Mouse (Mus musculus): ENCODE measurements around the gene Abcc10. TPM values are rescaled to one million over a fixed set of nuclear protein-coding genes. Genes with fewer than 3 reads are reported as not detected.

Abcc10 gene
- polyA plus RNA-seq, 1 experiment from 2014 or later: 7.6 TPM

- Histone ChIP-seq H3K27me3 (no peaks in the 10 kb centered on the region), H3K4me2 (replicated peaks) (no peak overlapping the region), H3K9ac (no peak overlapping the region), H3K4me3 (no peak overlapping the region), H3K9me3 (no peaks in the 10 kb centered on the region), H3K27ac (no peak overlapping the region), H3K36me3 (peaks cover 10% of the 10 kb centered on the region), H3K4me1 (peaks cover 39% of the 10 kb centered on the region)
- 56% methylated on average over 7 of the region's 7 CpGs for WGBS
- no peak for ATAC-seq (ENCODE audit: insufficient number of reproducible peaks, insufficient read depth, low FRiP score, low TSS enrichment)
These were observed 43.5 kb downstream of the Abcc10 start for GRCm38 (mm10) chr17:46284653-46285052.

GRCm38 (mm10) chr17:46283911-46284310 is 44.2 kb downstream of the Abcc10 start:
- H3K36me3 ChIP-seq: peaks cover 14% of the 10 kb centered on the region
- ATAC-seq (ENCODE audit: insufficient number of reproducible peaks, insufficient read depth, low FRiP score, low TSS enrichment): no peak
- H3K27me3 ChIP-seq: no peaks in the 10 kb centered on the region
- no peak overlapping the region for H3K27ac ChIP-seq
- H3K4me1 ChIP-seq: peaks cover 43% of the 10 kb centered on the region
- 84% methylated on average over 8 of the region's 8 CpGs for WGBS
- H3K4me2 ChIP-seq (replicated peaks): no peak overlapping the region
- H3K9me3 ChIP-seq: no peaks in the 10 kb centered on the region
- H3K9ac ChIP-seq: no peak overlapping the region
- no peak overlapping the region for H3K4me3 ChIP-seq

DNA sequence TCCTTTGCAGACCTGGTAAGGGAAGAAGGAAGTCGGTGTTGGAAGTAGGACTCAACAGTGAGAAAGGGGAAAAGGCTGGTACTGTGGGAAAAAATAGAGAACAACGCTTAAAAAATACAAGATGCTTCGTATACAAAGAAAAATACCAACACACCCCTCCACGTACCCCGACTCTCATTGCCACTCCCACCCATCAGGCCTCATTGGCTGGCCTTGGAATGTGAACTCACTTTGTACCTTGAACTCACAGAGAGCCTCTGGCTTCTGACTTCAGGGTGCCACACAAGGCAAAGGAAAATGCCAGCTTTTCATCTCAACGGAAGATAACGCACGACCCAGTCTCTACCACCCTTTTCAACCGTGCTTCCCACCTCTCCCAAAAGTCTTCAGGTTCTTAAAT is 45.0 kb downstream of the Abcc10 start:
- Histone ChIP-seq H3K36me3 (peaks cover 14% of the 10 kb centered on the region), H3K27me3 (no peaks in the 10 kb centered on the region), H3K4me1 (peaks cover 46% of the 10 kb centered on the region), H3K4me3 (peak overlapping the region; percentile 77), H3K9me3 (no peaks in the 10 kb centered on the region), H3K27ac (peak overlapping the region; percentile 92), H3K4me2 (replicated peaks) (peak overlapping the region; percentile 88), H3K9ac (0 out of 2 replicates have a peak overlapping the region, but pooled peaks have one; percentile 0)
- 24% methylated on average over 9 of the region's 9 CpGs for WGBS
- ATAC-seq (ENCODE audit: insufficient number of reproducible peaks, insufficient read depth, low FRiP score, low TSS enrichment): peak; percentile 2; the same call in 1 of the 2 replicates

- Histone ChIP-seq H3K4me3 (peak within 1 kb of the TSS; percentile 77), H3K9me3 (no peaks in the 10 kb centered on the region), H3K36me3 (peaks cover 14% of the 10 kb centered on the region), H3K4me1 (peaks cover 45% of the 10 kb centered on the region), H3K27me3 (no peaks in the 10 kb centered on the region), H3K4me2 (replicated peaks) (peak within 1 kb of the TSS; percentile 88), H3K27ac (peak within 1 kb of the TSS; percentile 92), H3K9ac (peak within 1 kb of the TSS; percentile 79)
- WGBS: under 1% methylated on average over 37 of the region's 37 CpGs
- peak; percentile 86 for ATAC-seq (ENCODE audit: insufficient number of reproducible peaks, insufficient read depth, low FRiP score, low TSS enrichment)
These were observed 45.5 kb downstream of the Abcc10 start, which contains the start of gene Tjap1 for GRCm38 (mm10) chr17:46282483-46283123. Gene Tjap1 (minus strand): TSS chr17:46283026.

- WGBS: 57% methylated on average over 12 of the region's 12 CpGs
- peaks cover 26% of the 10 kb centered on the region for H3K36me3 ChIP-seq
- peak overlapping the region; percentile 22; the same call in 1 of the 2 replicates for H3K4me2 ChIP-seq (replicated peaks)
- H3K9ac ChIP-seq: no peak overlapping the region
- H3K27ac ChIP-seq: peak overlapping the region; percentile 86
- H3K4me1 ChIP-seq: peaks cover 58% of the 10 kb centered on the region
- H3K27me3 ChIP-seq: no peaks in the 10 kb centered on the region
- no peak overlapping the region for H3K4me3 ChIP-seq
- ATAC-seq (ENCODE audit: insufficient number of reproducible peaks, insufficient read depth, low FRiP score, low TSS enrichment): no peak
- no peaks in the 10 kb centered on the region for H3K9me3 ChIP-seq
These were observed 50.0 kb downstream of the Abcc10 start for GRCm38 (mm10) chr17:46278011-46278765.

GRCm38 (mm10) chr17:46277586-46277985 is 50.6 kb downstream of the Abcc10 start:
- Histone ChIP-seq H3K9ac (no peak overlapping the region), H3K27me3 (no peaks in the 10 kb centered on the region), H3K4me3 (no peak overlapping the region), H3K27ac (peak overlapping the region; percentile 72), H3K4me1 (peaks cover 57% of the 10 kb centered on the region), H3K4me2 (replicated peaks) (peak overlapping the region; percentile 10), H3K9me3 (no peaks in the 10 kb centered on the region), H3K36me3 (peaks cover 30% of the 10 kb centered on the region)
- WGBS: 19% methylated on average over 4 of the region's 4 CpGs
- ATAC-seq (ENCODE audit: insufficient number of reproducible peaks, insufficient read depth, low FRiP score, low TSS enrichment): no peak

DNA sequence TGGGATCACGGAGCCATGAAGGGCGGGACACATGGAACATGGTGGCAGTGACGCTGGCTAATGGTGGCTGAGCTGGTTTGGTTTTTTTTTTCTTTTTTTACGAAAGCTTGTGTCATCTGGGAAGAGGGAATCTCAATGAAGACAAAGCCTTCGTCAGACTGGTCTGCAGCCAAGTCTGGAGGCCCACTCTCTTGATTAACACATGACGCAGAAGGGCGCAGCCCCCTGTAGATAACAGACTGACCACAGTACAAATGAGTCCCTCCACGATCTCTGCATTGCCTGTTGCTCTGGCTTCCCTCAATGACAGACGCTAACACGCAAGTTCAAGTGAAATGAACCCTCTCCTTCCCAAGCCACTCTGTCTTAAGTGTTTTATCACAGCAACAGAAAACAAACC is 52.6 kb downstream of the Abcc10 start:
- 95% methylated on average over 10 of the region's 10 CpGs for WGBS
- no peak overlapping the region for H3K9ac ChIP-seq
- H3K9me3 ChIP-seq: no peaks in the 10 kb centered on the region
- H3K36me3 ChIP-seq: peaks cover 45% of the 10 kb centered on the region
- H3K4me1 ChIP-seq: peaks cover 38% of the 10 kb centered on the region
- no peak overlapping the region for H3K4me3 ChIP-seq
- no peak overlapping the region for H3K4me2 ChIP-seq (replicated peaks)
- no peaks in the 10 kb centered on the region for H3K27me3 ChIP-seq
- H3K27ac ChIP-seq: no peak overlapping the region
- ATAC-seq (ENCODE audit: insufficient number of reproducible peaks, insufficient read depth, low FRiP score, low TSS enrichment): no peak

GRCm38 (mm10) chr17:46275034-46275433 is 53.1 kb downstream of the Abcc10 start:
- ATAC-seq (ENCODE audit: insufficient number of reproducible peaks, insufficient read depth, low FRiP score, low TSS enrichment): no peak
- H3K27me3 ChIP-seq: no peaks in the 10 kb centered on the region
- H3K27ac ChIP-seq: no peak overlapping the region
- WGBS: 75% methylated on average over 6 of the region's 6 CpGs
- no peaks in the 10 kb centered on the region for H3K9me3 ChIP-seq
- peaks cover 36% of the 10 kb centered on the region for H3K4me1 ChIP-seq
- no peak overlapping the region for H3K4me2 ChIP-seq (replicated peaks)
- no peak overlapping the region for H3K4me3 ChIP-seq
- H3K36me3 ChIP-seq: peaks cover 45% of the 10 kb centered on the region
- H3K9ac ChIP-seq: no peak overlapping the region; the same call in 1 of the 2 replicates

DNA sequence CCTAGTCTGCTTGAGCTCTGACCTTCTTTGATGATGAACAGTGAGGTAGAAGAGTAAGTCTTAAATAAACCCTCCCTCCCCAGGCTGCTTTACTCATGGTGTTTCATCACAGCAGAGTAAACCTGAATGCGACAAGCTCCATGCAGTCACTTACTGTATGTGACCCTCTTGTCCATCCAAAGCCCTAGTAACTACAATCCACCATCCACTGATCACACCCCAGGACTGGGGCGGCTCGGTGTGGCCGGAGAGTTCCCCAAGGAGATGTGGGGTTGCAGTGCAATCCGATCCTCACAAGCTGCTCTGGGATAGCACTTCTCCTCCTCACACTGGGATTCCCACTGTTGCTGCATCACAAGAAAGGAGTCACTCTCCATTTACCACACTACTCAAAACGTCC is 53.7 kb downstream of the Abcc10 start:
- Histone ChIP-seq H3K4me2 (replicated peaks) (peak overlapping the region; percentile 11; the same call in 1 of the 2 replicates), H3K27ac (peak overlapping the region; percentile 76), H3K27me3 (no peaks in the 10 kb centered on the region), H3K9ac (peak overlapping the region; percentile 9; the same call in 1 of the 2 replicates), H3K4me1 (peaks cover 36% of the 10 kb centered on the region), H3K9me3 (no peaks in the 10 kb centered on the region), H3K4me3 (no peak overlapping the region), H3K36me3 (peaks cover 48% of the 10 kb centered on the region)
- WGBS: 36% methylated on average over 6 of the region's 6 CpGs
- ATAC-seq (ENCODE audit: insufficient number of reproducible peaks, insufficient read depth, low FRiP score, low TSS enrichment): no peak

- peaks cover 51% of the 10 kb centered on the region for H3K36me3 ChIP-seq
- H3K27me3 ChIP-seq: no peaks in the 10 kb centered on the region
These were observed 54.3 kb downstream of the Abcc10 start for GRCm38 (mm10) chr17:46273803-46274236.

GRCm38 (mm10) chr17:46272675-46273074 is 55.5 kb downstream of the Abcc10 start:
- H3K4me2 ChIP-seq (replicated peaks): no peak overlapping the region
- H3K9me3 ChIP-seq: no peaks in the 10 kb centered on the region
- H3K27ac ChIP-seq: no peak overlapping the region
- 83% methylated on average over 5 of the region's 5 CpGs for WGBS
- no peak overlapping the region for H3K4me3 ChIP-seq
- H3K4me1 ChIP-seq: peaks cover 24% of the 10 kb centered on the region
- no peak for ATAC-seq (ENCODE audit: insufficient number of reproducible peaks, insufficient read depth, low FRiP score, low TSS enrichment)
- no peaks in the 10 kb centered on the region for H3K27me3 ChIP-seq
- no peak overlapping the region for H3K9ac ChIP-seq
- H3K36me3 ChIP-seq: peaks cover 58% of the 10 kb centered on the region

More at GRCm38 (mm10) chr17:46273803-46274236, 54.3 kb downstream of the Abcc10 start:
- 15% methylated on average over 1 of the region's 1 CpGs for WGBS
- Histone ChIP-seq H3K4me2 (replicated peaks) (peak overlapping the region; percentile 11; the same call in 1 of the 2 replicates), H3K4me3 (no peak overlapping the region), H3K4me1 (peaks cover 33% of the 10 kb centered on the region), H3K27ac (peak overlapping the region; percentile 76), H3K9ac (0 out of 2 replicates have a peak overlapping the region, but pooled peaks have one; percentile 19), H3K9me3 (no peaks in the 10 kb centered on the region)
- 0 out of 2 replicates have a peak, but pooled peaks have one; percentile 22 for ATAC-seq (ENCODE audit: insufficient number of reproducible peaks, insufficient read depth, low FRiP score, low TSS enrichment)
